Comparison of ENCODE assay signal across 15 mouse cellular contexts in genomic region chr2:37370651-37371050, GRCm38 (mm10). TPM values are rescaled to one million over a fixed set of nuclear protein-coding genes. Genes with fewer than 3 reads are reported as not detected.
"Had no signal": no experiment of that assay in that cellular context is flagged by ENCODE, and none has a peak within 500 bp of the region (broad histone marks: within the 10 kb centered on the region; RNA-seq: fewer than 3 reads in every experiment).

No protein-coding gene starts in this region.

- DNase-seq: lung, adult 18-20 months; lung, embryonic 14.5 days; lung, postnatal 10 days; lung, postnatal 4 days; midbrain, embryonic 14.5 days; retina, postnatal 1 day; right cerebral cortex, adult 18-20 months; right cerebral cortex, postnatal 25 days; right cerebral cortex, postnatal 4 days; spleen, adult 18-20 months; thymus, adult 2 months; thymus, postnatal 25 days; thymus, postnatal 4 days had no signal

RNA-seq across cellular contexts. Expression of gene Olfr368, which starts 44.3 kb away (rescaled TPM):
- total RNA-seq: megakaryocyte, adult 5-6 weeks; megakaryocyte-erythroid progenitor cell, adult 5-6 weeks had no signal
